Mouse (Mus musculus): ENCODE data around the gene Phldb2. TPM values are rescaled to one million over a fixed set of nuclear protein-coding genes. Genes with fewer than 3 reads are reported as not detected.

Gene Phldb2
- polyA plus RNA-seq, 1 experiment from 2014 or later: 6.5 TPM

- 0 out of 2 replicates have a peak, but pooled peaks cover 8% of the 10 kb centered on the region for H3K36me3 ChIP-seq (ENCODE audit: control insufficient read depth, insufficient read depth, low read length)
- ATAC-seq: no peak
- H3K27ac ChIP-seq (ENCODE audit: low read depth, low read length): no peak overlapping the region
- no peaks in the 10 kb centered on the region for H3K27me3 ChIP-seq (replicated peaks; ENCODE audit: control insufficient read depth, insufficient read depth, low read length)
- no peak for DNase-seq (ENCODE audit: low spot score)
- no peak overlapping the region for H3K4me3 ChIP-seq (ENCODE audit: low read depth, low read length)
- no peaks in the 10 kb centered on the region for H3K4me1 ChIP-seq (ENCODE audit: control insufficient read depth, insufficient read depth, low read length)
- no peaks in the 10 kb centered on the region for H3K9me3 ChIP-seq (replicated peaks; ENCODE audit: control insufficient read depth, low read length)
- 68% methylated on average over 2 of the region's 2 CpGs for WGBS
- no peak overlapping the region for H3K4me2 ChIP-seq (ENCODE audit: low read length)
- H3K9ac ChIP-seq (ENCODE audit: low read length): no peak overlapping the region
These were observed 164.1 kb downstream of the Phldb2 start for GRCm38 (mm10) chr16:45789311-45789710.

- Histone ChIP-seq H3K4me2 (ENCODE audit: low read length) (no peak overlapping the region), H3K36me3 (ENCODE audit: control insufficient read depth, insufficient read depth, low read length) (0 out of 2 replicates have a peak, but pooled peaks cover 4% of the 10 kb centered on the region), H3K4me3 (ENCODE audit: low read depth, low read length) (no peak overlapping the region), H3K9ac (ENCODE audit: low read length) (no peak overlapping the region), H3K4me1 (ENCODE audit: control insufficient read depth, insufficient read depth, low read length) (no peaks in the 10 kb centered on the region), H3K27ac (ENCODE audit: low read depth, low read length) (no peak overlapping the region), H3K9me3 (replicated peaks; ENCODE audit: control insufficient read depth, low read length) (no peaks in the 10 kb centered on the region), H3K27me3 (replicated peaks; ENCODE audit: control insufficient read depth, insufficient read depth, low read length) (no peaks in the 10 kb centered on the region)
- ATAC-seq (no peak), DNase-seq (ENCODE audit: low spot score) (no peak)
- WGBS: 93% methylated on average over 6 of the region's 6 CpGs
These were observed 165.7 kb downstream of the Phldb2 start for GRCm38 (mm10) chr16:45787650-45788049.

- Histone ChIP-seq H3K27me3 (replicated peaks; ENCODE audit: control insufficient read depth, insufficient read depth, low read length) (no peaks in the 10 kb centered on the region), H3K36me3 (ENCODE audit: control insufficient read depth, insufficient read depth, low read length) (0 out of 2 replicates have a peak, but pooled peaks cover 4% of the 10 kb centered on the region), H3K9ac (ENCODE audit: low read length) (no peak overlapping the region), H3K4me2 (ENCODE audit: low read length) (no peak overlapping the region), H3K4me3 (ENCODE audit: low read depth, low read length) (no peak overlapping the region), H3K9me3 (replicated peaks; ENCODE audit: control insufficient read depth, low read length) (no peaks in the 10 kb centered on the region), H3K27ac (ENCODE audit: low read depth, low read length) (no peak overlapping the region), H3K4me1 (ENCODE audit: control insufficient read depth, insufficient read depth, low read length) (no peaks in the 10 kb centered on the region)
- 36% methylated on average over 8 of the region's 8 CpGs for WGBS
- ATAC-seq: no peak
- DNase-seq (ENCODE audit: low spot score): peak; percentile 24
These were observed 166.8 kb downstream of the Phldb2 start for GRCm38 (mm10) chr16:45786639-45787038.

GRCm38 (mm10) chr16:45780001-45780400 lies 173.4 kb downstream of the Phldb2 start:
- H3K9ac ChIP-seq (ENCODE audit: low read length): no peak overlapping the region
- 81% methylated on average over 6 of the region's 6 CpGs for WGBS
- ATAC-seq (no peak), DNase-seq (ENCODE audit: low spot score) (no peak)
- no peaks in the 10 kb centered on the region for H3K9me3 ChIP-seq (replicated peaks; ENCODE audit: control insufficient read depth, low read length)
- H3K4me3 ChIP-seq (ENCODE audit: low read depth, low read length): no peak overlapping the region
- no peak overlapping the region for H3K4me2 ChIP-seq (ENCODE audit: low read length)
- peaks cover 6% of the 10 kb centered on the region; the same call in 1 of the 2 replicates for H3K36me3 ChIP-seq (ENCODE audit: control insufficient read depth, insufficient read depth, low read length)
- no peak overlapping the region for H3K27ac ChIP-seq (ENCODE audit: low read depth, low read length)
- H3K4me1 ChIP-seq (ENCODE audit: control insufficient read depth, insufficient read depth, low read length): no peaks in the 10 kb centered on the region
- H3K27me3 ChIP-seq (replicated peaks; ENCODE audit: control insufficient read depth, insufficient read depth, low read length): no peaks in the 10 kb centered on the region

GRCm38 (mm10) chr16:45774813-45775212 lies 178.6 kb downstream of the Phldb2 start:
- Histone ChIP-seq H3K27ac (ENCODE audit: low read depth, low read length) (no peak overlapping the region), H3K36me3 (ENCODE audit: control insufficient read depth, insufficient read depth, low read length) (peaks cover 8% of the 10 kb centered on the region; the same call in 1 of the 2 replicates), H3K9me3 (replicated peaks; ENCODE audit: control insufficient read depth, low read length) (no peaks in the 10 kb centered on the region), H3K4me1 (ENCODE audit: control insufficient read depth, insufficient read depth, low read length) (no peaks in the 10 kb centered on the region), H3K9ac (ENCODE audit: low read length) (no peak overlapping the region), H3K4me2 (ENCODE audit: low read length) (no peak overlapping the region), H3K4me3 (ENCODE audit: low read depth, low read length) (no peak overlapping the region), H3K27me3 (replicated peaks; ENCODE audit: control insufficient read depth, insufficient read depth, low read length) (no peaks in the 10 kb centered on the region)
- DNase-seq (ENCODE audit: low spot score) (no peak), ATAC-seq (no peak)
- 76% methylated on average over 5 of the region's 5 CpGs for WGBS

GRCm38 (mm10) chr16:45770914-45771313 lies 182.5 kb downstream of the Phldb2 start:
- H3K27me3 ChIP-seq (replicated peaks; ENCODE audit: control insufficient read depth, insufficient read depth, low read length): no peaks in the 10 kb centered on the region
- H3K27ac ChIP-seq (ENCODE audit: low read depth, low read length): no peak overlapping the region
- whole genome bisulfite sequencing: 97% methylated on average over 6 of the region's 6 CpGs
- no peak overlapping the region for H3K4me2 ChIP-seq (ENCODE audit: low read length)
- DNase-seq (ENCODE audit: low spot score) (no peak), ATAC-seq (no peak)
- no peak overlapping the region for H3K4me3 ChIP-seq (ENCODE audit: low read depth, low read length)
- H3K9me3 ChIP-seq (replicated peaks; ENCODE audit: control insufficient read depth, low read length): no peaks in the 10 kb centered on the region
- 0 out of 2 replicates have a peak, but pooled peaks cover 5% of the 10 kb centered on the region for H3K36me3 ChIP-seq (ENCODE audit: control insufficient read depth, insufficient read depth, low read length)
- no peak overlapping the region for H3K9ac ChIP-seq (ENCODE audit: low read length)
- peaks cover 4% of the 10 kb centered on the region; the same call in 1 of the 2 replicates for H3K4me1 ChIP-seq (ENCODE audit: control insufficient read depth, insufficient read depth, low read length)

GRCm38 (mm10) chr16:45767853-45768640 lies 185.4 kb downstream of the Phldb2 start:
- Histone ChIP-seq H3K4me1 (ENCODE audit: control insufficient read depth, insufficient read depth, low read length) (peaks cover 4% of the 10 kb centered on the region; the same call in 1 of the 2 replicates), H3K27me3 (replicated peaks; ENCODE audit: control insufficient read depth, insufficient read depth, low read length) (no peaks in the 10 kb centered on the region), H3K4me2 (ENCODE audit: low read length) (no peak overlapping the region), H3K9me3 (replicated peaks; ENCODE audit: control insufficient read depth, low read length) (no peaks in the 10 kb centered on the region), H3K9ac (ENCODE audit: low read length) (no peak overlapping the region), H3K36me3 (ENCODE audit: control insufficient read depth, insufficient read depth, low read length) (0 out of 2 replicates have a peak, but pooled peaks cover 5% of the 10 kb centered on the region), H3K4me3 (ENCODE audit: low read depth, low read length) (no peak overlapping the region), H3K27ac (ENCODE audit: low read depth, low read length) (peak overlapping the region; percentile 33; the same call in 1 of the 2 replicates)
- ATAC-seq: peak; percentile 71; the same call in 1 of the 2 replicates
- WGBS: 59% methylated on average over 10 of the region's 10 CpGs
- peak; percentile 33 for DNase-seq (ENCODE audit: low spot score)

- Histone ChIP-seq H3K27me3 (replicated peaks; ENCODE audit: control insufficient read depth, insufficient read depth, low read length) (no peaks in the 10 kb centered on the region), H3K4me2 (ENCODE audit: low read length) (no peak overlapping the region), H3K36me3 (ENCODE audit: control insufficient read depth, insufficient read depth, low read length) (0 out of 2 replicates have a peak, but pooled peaks cover 5% of the 10 kb centered on the region), H3K9me3 (replicated peaks; ENCODE audit: control insufficient read depth, low read length) (no peaks in the 10 kb centered on the region), H3K4me3 (ENCODE audit: low read depth, low read length) (no peak overlapping the region), H3K9ac (ENCODE audit: low read length) (no peak overlapping the region), H3K4me1 (ENCODE audit: control insufficient read depth, insufficient read depth, low read length) (peaks cover 4% of the 10 kb centered on the region; the same call in 1 of the 2 replicates), H3K27ac (ENCODE audit: low read depth, low read length) (no peak overlapping the region)
- ATAC-seq: peak; percentile 52; the same call in 1 of the 2 replicates
- 48% methylated on average over 4 of the region's 4 CpGs for WGBS
- DNase-seq (ENCODE audit: low spot score): peak; percentile 36
These were observed 186.0 kb downstream of the Phldb2 start for GRCm38 (mm10) chr16:45767434-45767833.

Measured in forebrain, embryonic 14.5 days (tissue).